Mouse (Mus musculus): ENCODE data around the gene Slc6a11. TPM values are rescaled to one million over a fixed set of nuclear protein-coding genes. Genes with fewer than 3 reads are reported as not detected.
A peak's percentile ranks its signal among the peaks of the same experiment; 100 is the strongest.

Gene Slc6a11
- polyA plus RNA-seq, 1 experiment from 2014 or later = 0.09 TPM

DNA sequence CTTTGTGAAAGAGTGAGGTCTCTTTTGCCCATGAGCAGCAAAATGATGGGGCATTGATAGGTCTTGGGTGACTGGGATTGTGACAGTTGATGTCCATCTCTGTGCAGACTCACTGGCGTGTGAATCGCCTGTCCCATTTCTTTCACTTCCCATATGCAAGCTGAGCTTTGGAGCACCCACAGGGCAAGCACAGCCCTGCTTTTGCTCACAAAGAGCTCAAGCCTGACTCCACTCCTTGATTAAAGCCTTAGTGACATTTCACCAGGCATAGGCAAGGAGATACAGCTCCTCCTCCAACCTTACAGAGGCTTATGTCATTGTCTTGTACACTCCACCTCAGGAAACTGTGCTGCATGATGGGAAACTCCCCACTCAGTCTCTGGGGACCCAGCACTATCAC, 77.3 kb downstream of the Slc6a11 start:
- Histone ChIP-seq H3K9me3 (ENCODE audit: low read length) (no peaks in the 10 kb centered on the region), H3K9ac (replicated peaks; ENCODE audit: low read length) (no peak overlapping the region), H3K4me2 (replicated peaks; ENCODE audit: low read depth, low read length) (no peak overlapping the region), H3K27me3 (ENCODE audit: insufficient read depth, low read length) (no peaks in the 10 kb centered on the region), H3K27ac (ENCODE audit: low read length) (no peak overlapping the region), H3K36me3 (ENCODE audit: insufficient read depth, low read length) (no peaks in the 10 kb centered on the region), H3K4me1 (ENCODE audit: insufficient read depth, low read length) (no peaks in the 10 kb centered on the region), H3K4me3 (ENCODE audit: low read length) (no peak overlapping the region)
- ATAC-seq (ENCODE audit: low FRiP score, low TSS enrichment) = no peak
- WGBS = 97% methylated on average over 2 of the region's 2 CpGs

DNA sequence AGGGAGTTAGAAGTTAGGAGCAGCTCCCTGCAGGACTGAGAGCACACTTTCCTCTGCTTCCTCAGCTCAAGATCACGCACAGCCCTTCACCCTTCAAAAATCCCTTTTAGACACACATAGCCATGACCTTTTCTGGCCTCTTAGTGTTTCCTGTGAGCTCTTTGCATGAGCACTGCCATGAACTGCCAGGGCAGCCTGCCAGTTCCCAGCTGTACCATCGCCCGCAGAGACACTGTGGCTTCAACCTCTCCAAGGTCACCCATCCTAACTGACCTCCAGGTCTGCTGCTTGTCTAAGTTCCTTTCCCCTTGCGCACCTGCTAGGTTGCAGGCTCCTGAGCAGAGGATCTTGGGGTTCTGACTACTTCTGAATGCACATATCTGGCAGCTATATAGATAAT, 83.4 kb downstream of the Slc6a11 start:
- Histone ChIP-seq H3K9ac (replicated peaks; ENCODE audit: low read length) (no peak overlapping the region), H3K4me2 (replicated peaks; ENCODE audit: low read depth, low read length) (no peak overlapping the region), H3K4me1 (ENCODE audit: insufficient read depth, low read length) (no peaks in the 10 kb centered on the region), H3K36me3 (ENCODE audit: insufficient read depth, low read length) (no peaks in the 10 kb centered on the region), H3K9me3 (ENCODE audit: low read length) (no peaks in the 10 kb centered on the region), H3K4me3 (ENCODE audit: low read length) (no peak overlapping the region), H3K27ac (ENCODE audit: low read length) (no peak overlapping the region), H3K27me3 (ENCODE audit: insufficient read depth, low read length) (peaks cover 4% of the 10 kb centered on the region; the same call in 1 of the 2 replicates)
- ATAC-seq (ENCODE audit: low FRiP score, low TSS enrichment) = no peak
- 74% methylated on average over 4 of the region's 4 CpGs for whole genome bisulfite sequencing

DNA sequence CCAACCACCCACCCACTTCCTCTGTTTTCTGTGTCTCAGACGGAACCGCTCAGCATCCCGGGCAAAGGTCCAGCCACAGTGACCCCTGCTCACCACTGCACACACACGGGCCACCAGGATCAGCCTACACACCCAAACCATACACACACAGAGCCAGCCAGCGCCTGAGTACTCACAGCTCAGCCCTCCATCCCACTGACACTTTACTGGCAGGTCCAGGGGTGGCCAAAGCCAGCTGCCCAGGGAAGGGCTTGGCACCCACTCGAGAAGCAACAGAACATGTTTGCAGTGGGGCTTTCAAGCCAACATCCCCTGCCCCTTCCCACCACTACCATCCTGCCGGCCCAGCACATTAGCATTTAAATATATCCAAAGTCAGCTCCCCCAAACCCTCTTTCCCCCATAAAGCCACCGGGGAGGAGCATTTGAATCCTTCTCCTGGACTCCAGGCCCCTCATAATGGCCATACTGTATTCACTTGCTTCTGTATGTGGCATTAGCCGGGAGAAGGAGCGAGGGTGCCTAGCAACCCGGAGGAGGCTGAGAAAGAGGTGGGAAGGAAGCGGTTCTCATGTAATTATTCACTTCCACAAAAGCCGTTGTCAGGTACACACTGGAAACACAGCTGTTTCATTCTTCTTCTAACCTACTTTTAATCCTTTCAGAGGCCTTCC, 85.8 kb downstream of the Slc6a11 start:
- Histone ChIP-seq H3K4me2 (replicated peaks; ENCODE audit: low read depth, low read length) (no peak overlapping the region), H3K9me3 (ENCODE audit: low read length) (no peaks in the 10 kb centered on the region), H3K4me1 (ENCODE audit: insufficient read depth, low read length) (no peaks in the 10 kb centered on the region), H3K4me3 (ENCODE audit: low read length) (no peak overlapping the region), H3K36me3 (ENCODE audit: insufficient read depth, low read length) (no peaks in the 10 kb centered on the region), H3K27me3 (ENCODE audit: insufficient read depth, low read length) (peaks cover 4% of the 10 kb centered on the region; the same call in 1 of the 2 replicates), H3K9ac (replicated peaks; ENCODE audit: low read length) (no peak overlapping the region), H3K27ac (ENCODE audit: low read length) (no peak overlapping the region)
- 46% methylated on average over 13 of the region's 13 CpGs for WGBS
- no peak for ATAC-seq (ENCODE audit: low FRiP score, low TSS enrichment)

DNA sequence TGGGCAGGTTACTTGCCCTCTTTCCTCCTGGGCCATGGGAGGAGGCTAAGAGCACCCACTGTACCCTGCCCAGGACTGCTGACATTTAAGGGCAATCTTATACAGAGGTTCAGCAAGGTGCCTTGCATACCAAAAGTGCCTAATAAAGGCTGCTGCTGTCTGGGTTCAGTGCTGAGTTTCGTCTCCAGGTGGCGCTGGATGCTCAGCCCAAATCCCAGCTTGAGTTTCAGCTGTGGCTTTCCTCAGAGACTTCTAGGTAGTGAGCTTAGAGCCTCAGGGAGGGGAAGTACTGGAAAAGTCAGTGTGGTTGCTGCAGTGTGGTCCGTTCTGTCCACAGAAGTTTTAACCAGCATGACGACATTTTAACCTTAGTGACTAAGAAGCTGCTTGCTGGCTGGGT, 93.4 kb downstream of the Slc6a11 start:
- Histone ChIP-seq H3K27ac (ENCODE audit: low read length) (no peak overlapping the region), H3K9ac (replicated peaks; ENCODE audit: low read length) (no peak overlapping the region), H3K4me2 (replicated peaks; ENCODE audit: low read depth, low read length) (no peak overlapping the region), H3K4me3 (ENCODE audit: low read length) (no peak overlapping the region), H3K36me3 (ENCODE audit: insufficient read depth, low read length) (no peaks in the 10 kb centered on the region), H3K4me1 (ENCODE audit: insufficient read depth, low read length) (no peaks in the 10 kb centered on the region), H3K27me3 (ENCODE audit: insufficient read depth, low read length) (no peaks in the 10 kb centered on the region), H3K9me3 (ENCODE audit: low read length) (no peaks in the 10 kb centered on the region)
- ATAC-seq (ENCODE audit: low FRiP score, low TSS enrichment) = no peak
- 21% methylated on average over 4 of the region's 4 CpGs for WGBS

DNA sequence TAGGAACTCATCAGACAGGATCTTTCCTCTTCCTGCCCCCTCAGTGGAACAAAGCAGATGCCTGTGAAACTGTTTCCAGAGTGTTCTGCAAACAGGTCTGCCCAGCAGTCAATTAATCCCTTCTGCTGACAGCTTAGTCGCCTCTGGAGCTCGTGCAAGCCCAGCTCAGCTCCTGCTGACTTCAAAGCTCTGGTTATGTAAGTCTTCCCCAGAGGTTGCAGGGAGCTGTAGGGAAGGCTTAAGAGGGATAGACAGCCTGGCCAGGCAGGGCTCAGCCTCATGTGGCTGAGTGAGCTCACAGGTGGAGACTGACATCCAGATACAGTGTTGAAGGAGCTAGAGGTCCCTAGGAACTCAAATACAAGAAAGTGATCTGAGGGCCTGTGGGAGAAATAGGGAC, 96.3 kb downstream of the Slc6a11 start:
- no peak for ATAC-seq (ENCODE audit: low FRiP score, low TSS enrichment)
- Histone ChIP-seq H3K4me1 (ENCODE audit: insufficient read depth, low read length) (no peaks in the 10 kb centered on the region), H3K27me3 (ENCODE audit: insufficient read depth, low read length) (no peaks in the 10 kb centered on the region), H3K9me3 (ENCODE audit: low read length) (no peaks in the 10 kb centered on the region), H3K36me3 (ENCODE audit: insufficient read depth, low read length) (no peaks in the 10 kb centered on the region), H3K27ac (ENCODE audit: low read length) (no peak overlapping the region), H3K9ac (replicated peaks; ENCODE audit: low read length) (no peak overlapping the region), H3K4me2 (replicated peaks; ENCODE audit: low read depth, low read length) (no peak overlapping the region), H3K4me3 (ENCODE audit: low read length) (no peak overlapping the region)
- 5% methylated on average over 2 of the region's 2 CpGs for WGBS

DNA sequence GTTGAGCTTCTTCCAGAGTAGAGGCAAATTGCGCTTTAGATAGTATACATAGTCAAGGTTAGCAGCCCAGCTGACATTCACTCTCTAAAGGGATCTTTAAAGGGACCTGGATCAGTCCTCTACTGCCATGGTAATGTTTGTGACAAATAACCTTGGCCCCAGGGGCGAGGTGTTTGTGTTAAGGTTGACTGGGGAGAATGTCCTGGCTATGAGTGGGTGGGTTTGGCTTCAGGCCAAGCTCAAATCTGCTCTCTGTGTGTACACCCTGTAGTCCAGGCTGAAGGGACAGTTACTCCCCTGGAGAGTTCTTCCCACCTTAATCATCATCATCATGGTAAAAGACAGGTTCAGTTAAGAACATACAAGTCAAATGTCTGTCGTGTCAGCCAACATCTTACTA, 97.2 kb downstream of the Slc6a11 start:
- no peak overlapping the region for H3K4me3 ChIP-seq (ENCODE audit: low read length)
- WGBS = 72% methylated on average over 3 of the region's 3 CpGs
- H3K4me1 ChIP-seq (ENCODE audit: insufficient read depth, low read length) = no peaks in the 10 kb centered on the region
- H3K9me3 ChIP-seq (ENCODE audit: low read length) = no peaks in the 10 kb centered on the region
- no peak for ATAC-seq (ENCODE audit: low FRiP score, low TSS enrichment)
- H3K9ac ChIP-seq (replicated peaks; ENCODE audit: low read length) = no peak overlapping the region
- H3K4me2 ChIP-seq (replicated peaks; ENCODE audit: low read depth, low read length) = no peak overlapping the region
- H3K27ac ChIP-seq (ENCODE audit: low read length) = no peak overlapping the region
- H3K36me3 ChIP-seq (ENCODE audit: insufficient read depth, low read length) = no peaks in the 10 kb centered on the region
- H3K27me3 ChIP-seq (ENCODE audit: insufficient read depth, low read length) = no peaks in the 10 kb centered on the region

DNA sequence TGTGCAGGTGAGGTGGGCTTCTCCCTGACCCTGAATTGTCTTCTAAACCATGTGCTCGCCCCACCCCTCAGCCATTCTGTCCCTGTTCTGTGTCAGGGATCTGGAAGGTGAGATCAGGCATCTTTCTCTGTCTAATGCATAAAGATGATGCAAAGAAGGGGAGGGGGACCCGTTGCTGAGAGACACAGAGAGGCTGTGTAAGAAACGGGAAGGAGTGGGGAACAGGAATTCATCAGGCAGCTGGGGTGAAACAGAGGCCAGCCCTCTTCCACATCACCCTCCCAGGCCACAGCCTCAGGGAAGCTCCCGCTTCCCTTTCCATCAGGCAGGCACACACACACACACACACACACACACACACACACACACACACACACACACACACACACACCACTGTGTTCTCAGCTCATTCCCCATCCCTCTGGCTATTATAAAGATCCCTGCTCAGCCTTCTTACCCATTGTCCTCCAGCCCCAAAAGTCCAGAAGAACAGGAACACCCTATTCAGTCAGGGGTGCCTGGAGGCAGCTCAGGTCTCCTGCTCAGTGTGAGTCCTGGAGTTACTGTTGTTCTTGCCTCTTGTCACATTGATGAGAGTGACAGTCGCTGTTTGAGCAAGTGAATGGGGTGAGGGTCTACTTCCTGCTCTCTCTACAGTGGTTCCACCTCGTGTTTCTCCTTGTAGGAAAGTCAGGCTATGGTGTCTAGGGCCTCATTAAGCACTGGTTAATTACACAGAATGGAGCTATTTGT, 108.0 kb downstream of the Slc6a11 start:
- H3K4me3 ChIP-seq (ENCODE audit: low read length) = no peak overlapping the region
- H3K27me3 ChIP-seq (ENCODE audit: insufficient read depth, low read length) = no peaks in the 10 kb centered on the region
- 37% methylated on average over 6 of the region's 6 CpGs for WGBS
- H3K4me1 ChIP-seq (ENCODE audit: insufficient read depth, low read length) = no peaks in the 10 kb centered on the region
- no peak overlapping the region for H3K9ac ChIP-seq (replicated peaks; ENCODE audit: low read length)
- H3K27ac ChIP-seq (ENCODE audit: low read length) = no peak overlapping the region
- H3K9me3 ChIP-seq (ENCODE audit: low read length) = no peaks in the 10 kb centered on the region
- no peak overlapping the region for H3K4me2 ChIP-seq (replicated peaks; ENCODE audit: low read depth, low read length)
- ATAC-seq (ENCODE audit: low FRiP score, low TSS enrichment) = no peak
- H3K36me3 ChIP-seq (ENCODE audit: insufficient read depth, low read length) = no peaks in the 10 kb centered on the region

DNA sequence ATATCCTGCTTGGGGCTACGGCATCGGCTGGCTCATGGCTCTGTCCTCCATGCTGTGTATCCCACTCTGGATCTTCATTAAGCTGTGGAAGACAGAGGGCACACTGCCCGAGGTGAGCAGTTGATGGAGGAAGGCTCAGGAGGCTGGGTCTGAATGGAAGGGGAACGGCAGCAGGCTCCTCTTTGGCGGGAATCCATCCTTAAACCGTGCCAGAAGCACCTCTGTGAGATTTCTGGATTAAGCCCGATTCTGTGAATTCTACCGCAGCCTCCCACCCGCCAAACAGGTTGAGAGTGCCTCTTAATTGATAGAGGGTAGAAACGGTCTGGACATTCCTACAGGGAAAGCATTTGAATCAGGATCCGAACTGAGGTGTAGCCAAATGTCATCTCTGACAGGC, 114.6 kb downstream of the Slc6a11 start:
- ATAC-seq (ENCODE audit: low FRiP score, low TSS enrichment) = no peak

DNA sequence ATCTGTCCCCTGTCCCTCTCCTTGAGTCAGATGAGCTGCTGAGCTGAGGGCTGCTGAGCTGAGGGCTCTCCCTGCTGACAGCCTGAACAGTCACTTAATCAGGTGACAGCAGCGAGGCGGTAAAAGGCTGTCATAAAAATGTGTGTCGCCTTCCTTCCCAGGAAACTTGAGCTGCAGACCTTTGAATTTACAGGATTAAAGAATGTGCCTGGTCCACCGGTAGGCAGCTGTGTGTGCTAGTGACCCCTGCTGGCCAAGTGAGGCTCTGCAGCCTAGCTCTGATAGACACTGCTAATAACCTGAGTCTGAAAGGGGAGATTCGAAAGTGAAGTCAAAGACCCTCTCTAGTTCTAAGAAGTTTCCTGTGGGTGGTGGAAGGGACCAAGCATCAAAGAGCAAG, 119.3 kb downstream of the Slc6a11 start:
- H3K4me1 ChIP-seq (ENCODE audit: insufficient read depth, low read length) = no peaks in the 10 kb centered on the region
- H3K4me3 ChIP-seq (ENCODE audit: low read length) = no peak overlapping the region
- 8% methylated on average over 5 of the region's 5 CpGs for WGBS
- no peaks in the 10 kb centered on the region for H3K36me3 ChIP-seq (ENCODE audit: insufficient read depth, low read length)
- no peak overlapping the region for H3K27ac ChIP-seq (ENCODE audit: low read length)
- H3K9me3 ChIP-seq (ENCODE audit: low read length) = no peaks in the 10 kb centered on the region
- H3K4me2 ChIP-seq (replicated peaks; ENCODE audit: low read depth, low read length) = no peak overlapping the region
- peak; percentile 51; the same call in 1 of the 2 replicates for ATAC-seq (ENCODE audit: low FRiP score, low TSS enrichment)
- no peaks in the 10 kb centered on the region for H3K27me3 ChIP-seq (ENCODE audit: insufficient read depth, low read length)
- no peak overlapping the region for H3K9ac ChIP-seq (replicated peaks; ENCODE audit: low read length)

More for the DNA sequence above, 114.6 kb downstream of the Slc6a11 start:
- Histone ChIP-seq H3K4me1 (ENCODE audit: insufficient read depth, low read length) (no peaks in the 10 kb centered on the region), H3K27me3 (ENCODE audit: insufficient read depth, low read length) (no peaks in the 10 kb centered on the region), H3K36me3 (ENCODE audit: insufficient read depth, low read length) (no peaks in the 10 kb centered on the region), H3K4me3 (ENCODE audit: low read length) (no peak overlapping the region), H3K27ac (ENCODE audit: low read length) (no peak overlapping the region), H3K4me2 (replicated peaks; ENCODE audit: low read depth, low read length) (no peak overlapping the region), H3K9ac (replicated peaks; ENCODE audit: low read length) (no peak overlapping the region), H3K9me3 (ENCODE audit: low read length) (no peaks in the 10 kb centered on the region)
- WGBS = 78% methylated on average over 11 of the region's 11 CpGs

DNA sequence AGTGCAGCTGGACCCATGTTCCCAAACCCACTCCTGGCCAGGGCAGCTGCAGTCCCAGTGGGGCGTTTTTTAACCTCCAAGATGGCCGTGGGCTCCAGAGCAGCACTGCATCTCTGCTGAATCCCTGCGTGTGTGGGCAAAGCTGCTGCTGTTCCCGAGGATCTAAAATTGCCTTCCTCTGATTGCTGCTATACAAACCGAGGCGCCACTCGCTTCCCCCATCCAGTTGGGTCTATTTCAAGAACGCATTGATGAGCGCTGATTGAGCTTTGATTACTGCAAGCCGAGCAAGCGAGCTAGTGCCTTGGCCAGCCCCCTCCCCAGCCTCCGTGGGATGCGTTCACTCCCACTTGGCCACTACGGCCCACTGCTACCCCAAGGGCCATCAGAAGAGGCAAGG, 123.9 kb downstream of the Slc6a11 start:
- Histone ChIP-seq H3K4me2 (replicated peaks; ENCODE audit: low read depth, low read length) (no peak overlapping the region), H3K4me3 (ENCODE audit: low read length) (no peak overlapping the region), H3K4me1 (ENCODE audit: insufficient read depth, low read length) (no peaks in the 10 kb centered on the region), H3K27me3 (ENCODE audit: insufficient read depth, low read length) (no peaks in the 10 kb centered on the region), H3K9ac (replicated peaks; ENCODE audit: low read length) (no peak overlapping the region), H3K9me3 (ENCODE audit: low read length) (no peaks in the 10 kb centered on the region), H3K36me3 (ENCODE audit: insufficient read depth, low read length) (no peaks in the 10 kb centered on the region), H3K27ac (ENCODE audit: low read length) (no peak overlapping the region)
- WGBS = 46% methylated on average over 14 of the region's 14 CpGs
- ATAC-seq (ENCODE audit: low FRiP score, low TSS enrichment) = no peak
